Mouse (Mus musculus) right cerebral cortex, postnatal 36 days (tissue): ENCODE results near the gene Metrnl.
A peak's percentile ranks its signal among the peaks of the same experiment; 100 is the strongest.

Experiments
- DNase-seq, 2 experiments: peaks; one replicate each; pipeline ENCODE4 v3.0.0; 2022; ENCODE audit warnings: low spot score in 2 of 2, mixed read lengths in 1 of 2

Gene Metrnl

DNA sequence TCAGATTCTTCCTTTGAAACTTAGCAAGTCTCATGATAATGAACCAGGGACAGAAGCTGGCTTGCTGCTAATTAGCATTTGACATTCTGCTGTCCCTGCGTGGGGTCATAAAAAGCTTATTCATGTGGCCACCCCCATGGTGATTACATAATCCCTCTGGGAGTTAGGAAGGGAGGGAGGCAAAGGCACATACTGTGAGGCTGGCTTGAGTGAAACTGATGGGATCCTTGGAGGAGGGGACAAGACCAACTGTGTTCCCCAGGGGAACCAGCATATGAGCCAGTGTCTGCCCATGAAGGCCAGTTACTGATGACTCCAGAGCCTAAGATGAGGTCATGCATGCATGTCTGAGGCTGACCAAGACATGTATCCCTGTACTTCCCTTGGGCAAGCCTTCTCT lies 33.5 kb downstream of the Metrnl start:
- no peak for DNase-seq

GRCm38 (mm10) chr11:121738616-121739015 lies 37.3 kb downstream of the Metrnl start:
- DNase-seq: no peak

DNA sequence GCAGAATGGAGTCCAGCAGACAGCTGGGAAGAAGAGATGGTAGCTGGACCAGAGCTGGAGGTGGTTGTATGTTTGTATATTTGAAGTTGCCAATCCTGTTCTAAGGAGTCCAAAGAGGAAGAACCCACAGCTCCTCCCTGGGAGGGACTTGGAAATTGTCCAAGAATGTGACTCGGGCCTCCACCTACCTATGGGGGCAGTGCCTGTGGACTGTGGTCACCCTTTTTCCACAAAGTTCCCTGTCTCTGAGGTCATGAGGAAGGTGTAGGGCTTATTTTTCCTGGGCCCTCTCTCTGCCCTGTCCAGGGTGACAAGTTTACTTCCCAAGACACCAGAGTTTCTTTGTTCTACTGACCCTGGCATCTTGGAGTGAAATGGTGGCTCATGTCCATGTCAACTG lies 39.6 kb downstream of the Metrnl start:
- DNase-seq: no peak

- DNase-seq: peak in 1 of 2 experiments; percentile 22
Measured at GRCm38 (mm10) chr11:121741433-121741832, 40.1 kb downstream of the Metrnl start.

DNA sequence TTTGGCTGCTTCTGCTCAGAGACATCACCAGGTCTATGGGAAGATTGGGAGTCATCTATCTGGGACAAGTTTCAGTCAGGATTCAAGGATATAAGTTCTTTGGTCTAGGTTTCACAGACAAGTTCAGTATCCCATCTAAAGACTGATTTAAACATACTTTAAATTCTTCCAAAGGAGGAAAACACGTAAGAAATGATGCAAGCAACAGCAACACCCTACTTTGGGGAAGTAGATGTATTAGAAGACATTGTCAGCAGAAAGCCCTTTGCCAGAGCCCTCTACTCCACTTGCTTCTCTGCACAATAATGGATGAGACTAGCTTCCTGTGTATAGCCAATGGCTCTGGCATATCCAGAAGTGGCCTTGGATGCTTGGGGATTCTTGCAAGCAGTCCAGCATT lies 41.8 kb downstream of the Metrnl start:
- no peak for DNase-seq

- no peak for DNase-seq
Measured at GRCm38 (mm10) chr11:121743915-121744628, 42.7 kb downstream of the Metrnl start.

GRCm38 (mm10) chr11:121746941-121747494 lies 45.7 kb downstream of the Metrnl start:
- no peak for DNase-seq

DNA sequence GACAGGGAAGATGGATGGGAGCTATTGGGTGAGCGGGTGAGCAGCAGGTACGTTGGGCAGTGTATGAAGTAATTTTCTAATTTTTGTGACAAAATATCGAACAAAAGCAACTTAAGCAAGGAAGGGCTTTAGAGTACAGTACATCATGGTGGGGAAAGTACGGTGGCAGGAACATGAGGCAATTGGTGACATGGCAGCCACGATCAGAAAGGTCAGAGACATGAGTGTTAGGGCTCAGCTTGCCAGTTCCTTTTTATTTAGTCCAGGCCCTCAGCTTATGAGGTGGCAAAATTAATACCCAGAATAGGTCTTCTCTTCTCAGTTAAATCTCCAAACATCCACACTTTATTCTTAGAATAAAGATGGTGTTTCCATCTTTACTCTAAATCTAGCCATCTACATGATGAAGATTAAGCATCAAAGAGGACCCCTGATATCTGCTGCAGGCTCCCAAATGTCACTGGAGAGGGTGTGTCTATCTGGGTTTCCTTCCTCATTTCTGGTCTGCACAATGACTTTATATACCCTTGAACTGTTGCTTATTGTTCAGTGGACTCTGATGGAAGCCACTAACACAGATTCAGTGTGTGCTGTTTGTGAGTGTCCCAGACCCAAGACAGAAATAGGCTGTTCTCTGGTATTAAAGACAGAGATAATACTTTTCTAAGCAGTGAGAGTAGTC lies 46.8 kb downstream of the Metrnl start:
- DNase-seq: no peak
